Mouse (Mus musculus) splenic B cell, adult 2 months (primary cell): ENCODE measurements at regions not wholly inside any gene's neighbourhood (a gene's known extent, or its start where the extent isn't known, plus 50 kb on each side); places are given as distances from the start of the nearest gene placed in this dataset.

Experiments
- DNase-seq: peaks from one replicate; pipeline ENCODE4 v3.0.0-alpha.2; 2011; ENCODE audit warnings: low read depth, low spot score
- H3K27me3 ChIP-seq: 2 replicates; pipeline ENCODE4 v1.6.1; 2012; ENCODE audit warnings: mild to moderate bottlenecking, low read length, moderate library complexity, mixed read lengths; ENCODE audit not compliant: control insufficient read depth, poor library complexity, insufficient read depth, severe bottlenecking
- H3K36me3 ChIP-seq: 2 replicates; pipeline ENCODE4 v1.6.1; 2012; ENCODE audit warnings: mild to moderate bottlenecking, low read length, moderate library complexity, mixed read lengths; ENCODE audit not compliant: control insufficient read depth, poor library complexity, insufficient read depth, severe bottlenecking

- Histone ChIP-seq H3K27me3 (no peaks in the 10 kb centered on the region), H3K36me3 (no peaks in the 10 kb centered on the region)
- no peak for DNase-seq
These were observed 226.4 kb upstream of the Adamts16 start for GRCm38 (mm10) chr13:71068011-71068410.

- H3K27me3 ChIP-seq: no peaks in the 10 kb centered on the region
- DNase-seq: no peak
These were observed 224.0 kb upstream of the Adamts16 start for GRCm38 (mm10) chr13:71065568-71065967.

GRCm38 (mm10) chr13:71064590-71065307 lies 223.1 kb upstream of the Adamts16 start:
- H3K27me3 ChIP-seq: no peaks in the 10 kb centered on the region
- no peak for DNase-seq
- H3K36me3 ChIP-seq: no peaks in the 10 kb centered on the region

More at GRCm38 (mm10) chr13:71065568-71065967, 224.0 kb upstream of the Adamts16 start:
- H3K36me3 ChIP-seq: no peaks in the 10 kb centered on the region

GRCm38 (mm10) chr13:71053361-71054264 lies 212.0 kb upstream of the Adamts16 start:
- H3K27me3 ChIP-seq: no peaks in the 10 kb centered on the region
- no peak for DNase-seq
- no peaks in the 10 kb centered on the region for H3K36me3 ChIP-seq

- no peak for DNase-seq
- no peaks in the 10 kb centered on the region for H3K36me3 ChIP-seq
- no peaks in the 10 kb centered on the region for H3K27me3 ChIP-seq
These were observed 209.0 kb upstream of the Adamts16 start for GRCm38 (mm10) chr13:71050646-71051045.

- Histone ChIP-seq H3K36me3 (no peaks in the 10 kb centered on the region), H3K27me3 (no peaks in the 10 kb centered on the region)
- no peak for DNase-seq
These were observed 194.4 kb upstream of the Adamts16 start for GRCm38 (mm10) chr13:71036000-71036399.

GRCm38 (mm10) chr13:71034926-71035687 lies 193.5 kb upstream of the Adamts16 start:
- DNase-seq: no peak
- no peaks in the 10 kb centered on the region for H3K36me3 ChIP-seq
- H3K27me3 ChIP-seq: no peaks in the 10 kb centered on the region

GRCm38 (mm10) chr13:71008216-71008615 lies 166.6 kb upstream of the Adamts16 start:
- Histone ChIP-seq H3K36me3 (no peaks in the 10 kb centered on the region), H3K27me3 (no peaks in the 10 kb centered on the region)
- DNase-seq: no peak

- peak; percentile 25 for DNase-seq
- H3K27me3 ChIP-seq: no peaks in the 10 kb centered on the region
- H3K36me3 ChIP-seq: no peaks in the 10 kb centered on the region
These were observed 164.5 kb upstream of the Adamts16 start for GRCm38 (mm10) chr13:71006117-71006516.

- no peaks in the 10 kb centered on the region for H3K27me3 ChIP-seq
These were observed 161.9 kb upstream of the Adamts16 start for GRCm38 (mm10) chr13:71003517-71003916.

GRCm38 (mm10) chr13:71001278-71001677 lies 159.7 kb upstream of the Adamts16 start:
- peak; percentile 1 for DNase-seq
- H3K36me3 ChIP-seq: no peaks in the 10 kb centered on the region
- H3K27me3 ChIP-seq: no peaks in the 10 kb centered on the region

More at GRCm38 (mm10) chr13:71003517-71003916, 161.9 kb upstream of the Adamts16 start:
- H3K36me3 ChIP-seq: no peaks in the 10 kb centered on the region
- DNase-seq: no peak

GRCm38 (mm10) chr13:71000422-71001008 lies 158.9 kb upstream of the Adamts16 start:
- DNase-seq: no peak
- no peaks in the 10 kb centered on the region for H3K36me3 ChIP-seq
- no peaks in the 10 kb centered on the region for H3K27me3 ChIP-seq

- no peaks in the 10 kb centered on the region for H3K36me3 ChIP-seq
- no peak for DNase-seq
- no peaks in the 10 kb centered on the region for H3K27me3 ChIP-seq
These were observed 151.9 kb upstream of the Adamts16 start for GRCm38 (mm10) chr13:70993522-70993921.

- no peak for DNase-seq
- H3K36me3 ChIP-seq: no peaks in the 10 kb centered on the region
These were observed 148.5 kb upstream of the Adamts16 start for GRCm38 (mm10) chr13:70989999-70990645.

More at GRCm38 (mm10) chr13:70989999-70990645, 148.5 kb upstream of the Adamts16 start:
- no peaks in the 10 kb centered on the region for H3K27me3 ChIP-seq
